Mouse (Mus musculus): ENCODE data around the gene 1700001K19Rik.
A peak's percentile ranks its signal among the peaks of the same experiment; 100 is the strongest.
"Not testable (repeated sequence)": the region's sequence is repeated elsewhere in the genome, so short reads cannot be mapped to it uniquely, and the experiment has no call there.

1700001K19Rik gene

DNA sequence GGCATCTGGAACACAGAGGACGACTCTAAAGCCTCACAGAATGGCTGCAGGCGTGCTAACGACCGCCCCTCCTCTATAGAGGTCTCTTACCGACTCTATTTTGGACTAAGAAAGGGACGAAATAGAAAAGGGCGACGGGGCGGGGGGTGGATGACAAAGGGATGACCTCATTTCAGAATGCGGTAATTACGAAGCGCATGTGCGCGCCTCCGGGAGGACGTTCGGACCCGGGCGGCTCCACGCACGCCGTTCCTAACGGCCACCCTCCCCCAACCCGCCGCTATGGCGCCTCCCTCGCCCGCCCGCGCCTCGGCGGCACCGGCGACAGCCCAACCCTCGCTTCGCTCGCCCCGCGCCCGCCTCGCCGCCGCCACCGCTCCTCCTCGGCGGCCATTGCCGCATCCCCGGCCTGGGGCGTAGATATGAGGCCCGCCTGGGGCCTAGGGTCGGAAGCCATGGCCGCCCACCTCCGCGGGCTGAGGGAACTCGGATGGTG lies 13.3 kb upstream of the 1700001K19Rik start:
- peak; percentile 59 for DNase-seq

DNA sequence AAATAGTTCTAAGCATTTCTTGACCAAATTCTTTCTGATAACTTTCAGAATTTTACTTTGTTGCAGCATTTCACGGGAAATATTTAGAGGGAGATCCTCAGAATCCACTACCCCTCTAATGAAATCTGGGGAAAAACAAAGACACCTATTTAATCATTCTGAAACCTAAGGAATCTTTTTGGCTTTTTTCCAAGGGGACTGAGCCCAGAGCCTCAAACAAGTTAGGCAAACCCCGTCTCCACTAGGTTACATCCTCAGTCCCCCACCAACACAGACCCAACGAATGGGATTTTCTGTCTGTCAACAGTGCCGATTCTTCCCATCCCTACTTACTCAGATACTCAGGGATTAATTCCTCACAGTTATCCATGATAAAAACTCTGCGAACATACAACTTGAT lies 11.0 kb upstream of the 1700001K19Rik start:
- DNase-seq = not testable (repeated sequence)

DNA sequence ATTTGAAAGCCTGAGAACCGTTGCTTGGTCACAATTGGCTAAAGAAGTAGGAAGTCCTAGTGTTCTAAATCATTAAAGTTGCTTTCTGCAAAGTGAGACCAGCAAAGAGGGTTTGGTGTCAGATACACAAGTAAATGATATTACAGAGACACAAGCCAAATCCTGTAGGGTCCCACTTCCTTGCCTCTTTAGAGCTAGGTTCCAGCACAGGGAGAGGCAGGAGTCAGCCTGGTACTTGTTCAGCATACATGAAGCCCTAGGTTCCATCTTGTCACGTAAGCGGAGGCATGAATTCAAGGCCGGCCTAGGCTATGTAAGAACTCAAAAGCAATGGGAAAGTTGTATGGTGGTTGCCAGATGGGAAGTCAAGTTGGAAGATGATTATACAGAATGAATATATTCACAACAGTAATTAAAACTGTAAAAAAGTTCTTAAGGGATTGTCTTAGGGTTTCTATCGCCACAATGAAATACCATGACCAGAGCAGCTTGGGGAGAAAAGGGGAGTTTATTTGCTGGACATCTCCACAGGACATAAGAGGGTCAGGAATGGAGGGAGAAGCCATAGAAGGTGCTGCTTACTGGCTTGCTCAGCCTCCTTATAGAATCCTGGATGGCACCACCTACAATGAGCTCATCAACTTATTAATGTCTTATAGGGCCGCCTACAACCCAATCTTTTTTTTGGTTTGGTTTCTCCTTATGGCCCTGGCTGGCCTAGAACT lies 7.7 kb upstream of the 1700001K19Rik start:
- DNase-seq = no peak

DNA sequence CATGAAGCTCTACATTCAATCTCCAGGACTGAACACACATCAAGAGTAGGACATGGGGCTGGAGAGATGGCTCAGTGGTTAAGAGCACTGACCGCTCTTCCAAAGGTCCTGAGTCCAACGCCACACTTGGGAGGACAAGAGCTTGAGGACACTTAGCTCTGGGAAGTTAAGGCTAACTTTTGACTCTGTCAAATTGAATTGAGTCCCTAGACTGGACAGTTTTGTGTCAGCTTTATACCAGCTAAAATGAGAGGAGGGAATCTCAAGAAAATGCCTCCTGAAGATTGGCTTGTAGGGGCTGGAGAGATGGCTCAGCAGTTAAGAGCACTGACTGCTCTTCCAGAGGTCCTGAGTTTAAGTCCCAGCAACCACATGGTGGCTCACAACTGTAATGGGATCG lies 6.5 kb upstream of the 1700001K19Rik start:
- not testable (repeated sequence) for DNase-seq

DNA sequence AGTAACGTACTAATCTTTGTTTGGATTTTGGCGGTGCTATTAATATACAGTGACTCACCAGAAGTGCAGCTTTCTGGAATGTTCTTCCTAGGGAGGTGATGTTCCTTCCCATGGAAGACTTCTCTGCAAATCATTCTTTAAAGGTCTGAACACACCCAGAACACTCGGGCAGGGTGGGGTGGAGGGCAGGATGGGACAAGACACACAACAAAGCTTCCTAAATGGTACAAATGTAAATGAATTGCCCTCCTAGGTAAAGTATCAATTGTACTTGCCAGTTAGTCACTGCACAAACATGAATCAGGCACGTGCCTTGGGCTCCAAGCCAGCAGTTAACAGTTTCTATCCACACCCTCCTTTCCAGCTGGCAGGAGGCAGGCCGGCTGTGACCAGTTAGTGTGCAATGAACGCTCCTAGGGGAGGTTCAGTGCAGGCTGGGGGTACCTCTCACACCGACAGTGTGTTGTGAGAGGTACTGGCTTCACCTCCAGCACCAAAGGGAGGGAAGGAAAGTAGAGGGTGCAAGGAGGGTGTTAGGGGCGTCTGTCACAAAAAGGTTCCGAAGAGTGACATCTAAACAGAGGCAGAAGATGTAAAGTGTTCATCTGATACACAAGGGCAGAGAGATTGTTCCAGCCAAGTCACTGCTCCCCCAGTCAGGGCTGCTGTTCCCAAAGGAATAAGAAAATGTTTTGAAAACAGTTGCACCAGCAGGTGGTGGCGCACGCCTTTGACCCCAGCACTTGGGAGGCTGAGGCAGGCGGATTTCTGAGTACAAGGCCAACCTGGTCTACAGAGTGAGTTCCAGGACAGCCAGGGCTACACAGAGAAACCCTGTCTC lies 5.7 kb upstream of the 1700001K19Rik start:
- DNase-seq = peak; percentile 85

DNA sequence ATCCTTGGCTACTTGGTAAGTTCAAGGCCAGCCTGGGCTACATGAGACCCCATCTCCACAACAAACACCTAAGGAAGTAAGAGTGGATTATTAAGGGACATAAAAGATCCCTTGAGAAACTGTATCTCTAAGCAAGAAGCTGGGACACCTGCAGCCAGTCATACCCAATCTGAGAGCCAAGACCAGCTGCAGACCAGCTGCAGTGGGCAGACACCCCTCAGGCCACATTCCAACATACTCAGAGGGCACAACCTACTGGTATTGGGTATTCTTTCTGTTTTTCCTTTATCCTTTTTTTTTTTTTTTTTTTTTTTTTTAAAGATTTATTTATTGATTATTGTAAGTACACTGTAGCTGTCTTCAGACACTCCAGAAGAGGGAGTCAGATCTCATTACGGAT lies 1.2 kb upstream of the 1700001K19Rik start:
- DNase-seq = no peak

DNA sequence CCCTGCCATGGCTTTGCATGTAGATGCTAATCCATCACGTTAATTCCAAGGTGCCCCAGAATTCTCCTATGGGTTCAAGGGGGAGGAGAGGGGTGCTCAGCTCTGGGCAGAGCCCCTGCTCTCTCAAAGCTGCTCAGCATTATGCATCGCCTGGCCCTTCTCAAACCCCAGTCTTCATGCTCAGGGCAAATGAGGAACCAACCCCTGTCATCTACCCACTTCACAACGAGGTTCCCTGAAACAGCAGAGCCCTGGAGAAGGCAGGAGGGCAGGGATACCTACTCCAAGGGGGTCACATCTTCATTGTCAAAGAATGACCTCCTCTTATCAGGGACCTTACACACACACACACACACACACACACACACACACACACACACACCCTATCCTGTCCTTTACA lies 541 bp downstream of the 1700001K19Rik start:
- no peak for DNase-seq

DNA sequence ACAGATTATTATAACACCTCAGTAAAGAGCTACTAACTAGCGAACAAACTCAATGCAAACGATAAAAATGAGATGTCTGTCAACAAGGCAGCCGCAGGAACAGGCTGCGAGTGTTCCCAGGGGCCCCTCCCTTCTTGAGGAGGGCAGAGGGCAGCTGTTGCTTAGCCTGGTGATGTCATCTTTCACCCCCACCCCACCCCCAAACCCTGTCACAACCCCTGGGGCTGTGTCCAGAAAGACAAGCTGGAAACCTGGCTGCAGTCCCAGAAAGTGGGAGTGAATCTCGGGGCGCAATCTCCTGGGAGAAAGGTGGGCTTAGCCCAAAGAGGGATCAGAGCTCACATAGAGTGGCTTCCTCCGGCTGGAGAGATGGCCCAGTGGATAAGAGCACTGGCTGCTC lies 1.2 kb downstream of the 1700001K19Rik start:
- no peak for DNase-seq

DNA sequence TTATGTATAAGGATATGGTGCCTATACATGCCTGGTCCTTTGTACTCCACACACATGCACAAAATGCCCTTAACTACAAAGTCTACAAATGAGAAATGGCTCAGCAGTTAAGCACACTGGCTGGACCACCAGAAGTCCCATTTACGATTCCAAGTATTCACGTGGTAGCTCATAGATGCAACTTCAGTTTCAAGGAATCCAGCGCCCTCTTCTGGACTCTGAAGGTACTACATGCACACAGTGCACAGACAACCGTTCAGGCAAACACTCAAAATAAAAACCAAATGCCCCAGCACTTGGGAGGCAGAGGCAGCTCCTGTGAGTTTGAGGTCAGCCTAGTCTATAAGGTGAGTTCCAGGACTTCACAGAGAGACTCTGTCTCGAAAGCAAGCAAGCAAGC lies 8.2 kb downstream of the 1700001K19Rik start:
- no peak for DNase-seq

DNA sequence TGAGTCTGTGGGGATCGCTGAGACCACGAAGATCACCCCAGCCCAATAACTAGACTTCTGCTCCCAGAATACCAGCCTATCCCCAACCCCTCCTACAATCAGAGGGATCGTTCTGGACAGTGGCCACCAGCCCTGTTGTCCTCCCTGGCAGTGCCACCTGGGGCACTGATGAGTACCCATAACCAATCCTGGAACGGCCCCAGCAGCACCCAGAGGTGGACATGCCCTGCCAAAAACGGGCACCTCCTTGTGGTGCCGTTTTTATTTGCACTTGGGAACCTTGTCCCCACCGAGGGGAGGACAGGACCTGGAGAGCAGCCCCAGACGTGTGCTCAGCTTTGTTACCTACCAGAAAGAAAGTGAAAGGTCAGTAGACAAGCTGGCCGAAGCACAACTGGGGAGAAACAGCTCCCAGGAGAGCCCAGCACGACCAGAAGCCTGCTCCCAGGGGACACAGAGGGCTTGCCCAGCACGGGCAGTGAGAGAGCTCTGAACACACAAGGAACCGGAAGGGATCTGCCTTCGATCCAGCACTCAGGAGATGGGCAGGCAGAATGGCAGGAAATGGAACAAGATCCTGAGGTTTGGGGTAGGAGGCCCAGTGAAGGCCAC lies 14.8 kb downstream of the 1700001K19Rik start:
- peak; percentile 24 for DNase-seq

DNA sequence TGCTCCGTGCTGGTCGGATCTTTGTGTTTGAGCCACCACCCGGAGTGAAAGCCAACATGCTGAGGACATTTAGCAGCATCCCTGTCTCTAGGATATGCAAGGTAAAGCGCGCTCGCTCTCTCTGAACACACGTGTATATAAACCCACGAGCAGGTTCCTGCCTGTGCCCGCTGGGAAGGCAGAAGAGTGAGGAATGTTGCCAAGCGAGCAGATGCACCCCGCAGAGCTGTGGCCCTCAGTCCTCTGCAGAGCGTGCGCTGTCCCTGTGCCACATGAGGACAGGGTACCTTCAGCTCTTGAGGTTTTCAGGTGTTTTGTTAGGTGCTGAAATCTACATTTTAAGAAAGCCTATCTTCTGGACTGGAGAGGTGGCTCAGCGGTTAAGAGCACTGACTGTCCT lies 20.7 kb downstream of the 1700001K19Rik start:
- no peak for DNase-seq

DNA sequence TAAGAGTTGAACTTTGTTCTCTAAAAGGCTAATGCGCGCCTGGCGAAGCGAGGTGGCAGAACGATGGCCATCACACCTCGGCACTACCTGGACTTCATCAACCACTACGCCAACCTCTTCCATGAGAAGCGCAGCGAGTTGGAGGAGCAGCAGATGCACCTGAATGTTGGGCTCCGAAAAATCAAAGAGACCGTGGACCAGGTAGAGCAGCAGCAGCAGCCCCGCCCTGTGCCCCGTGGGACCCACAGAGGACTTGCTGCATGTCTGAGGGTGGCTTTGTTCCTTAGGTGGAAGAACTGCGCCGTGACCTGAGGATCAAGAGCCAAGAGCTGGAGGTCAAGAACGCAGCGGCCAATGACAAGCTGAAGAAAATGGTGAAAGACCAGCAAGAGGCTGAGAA lies 31.0 kb downstream of the 1700001K19Rik start:
- DNase-seq = no peak

DNA sequence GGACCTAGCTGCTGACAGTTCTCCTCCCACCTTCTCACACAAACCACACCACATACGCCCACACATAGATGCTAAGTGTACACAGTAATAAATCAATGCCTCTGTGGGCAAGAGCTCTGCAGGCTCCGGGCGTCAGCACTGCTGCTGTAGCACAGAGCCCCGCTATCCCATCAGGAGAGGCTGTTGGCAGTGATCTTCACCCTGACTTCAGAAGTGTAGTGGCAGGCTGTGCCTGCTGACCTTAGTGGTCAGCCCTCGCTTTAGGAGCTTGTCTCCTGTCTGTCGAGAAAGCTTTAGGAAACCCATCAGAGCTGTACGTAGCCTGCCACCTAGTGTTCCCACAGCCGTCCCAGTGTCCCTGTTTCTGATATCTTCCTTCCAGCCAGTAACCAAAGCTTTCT lies 32.2 kb downstream of the 1700001K19Rik start:
- DNase-seq = no peak

DNA sequence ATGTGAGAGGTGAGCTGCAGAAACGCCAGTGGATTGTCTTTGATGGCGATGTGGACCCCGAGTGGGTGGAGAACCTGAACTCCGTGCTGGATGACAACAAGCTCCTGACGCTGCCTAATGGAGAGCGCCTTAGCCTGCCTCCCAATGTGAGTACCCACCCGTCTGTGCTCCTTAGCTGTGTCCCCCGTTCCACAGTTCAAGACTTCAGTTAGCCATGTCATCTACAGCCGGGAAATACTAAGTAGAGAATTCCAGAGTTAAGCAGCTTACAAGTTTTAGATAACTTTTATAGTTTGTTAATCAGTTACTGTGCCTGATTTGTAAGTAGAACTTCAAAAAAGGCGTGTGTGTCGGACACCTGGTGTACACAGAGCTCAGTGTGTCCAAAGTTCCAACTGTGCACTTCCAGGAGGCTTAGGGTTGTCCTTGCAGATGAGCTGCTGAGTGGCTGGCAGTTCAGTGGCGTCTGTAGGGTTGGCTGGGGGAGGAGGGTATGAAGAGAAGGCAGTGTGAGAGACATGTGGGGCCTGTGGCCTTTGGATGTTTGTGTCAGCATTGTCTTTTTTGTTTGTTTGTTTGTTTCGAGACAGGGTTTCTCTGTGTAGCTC lies 44.8 kb downstream of the 1700001K19Rik start:
- no peak for DNase-seq

DNA sequence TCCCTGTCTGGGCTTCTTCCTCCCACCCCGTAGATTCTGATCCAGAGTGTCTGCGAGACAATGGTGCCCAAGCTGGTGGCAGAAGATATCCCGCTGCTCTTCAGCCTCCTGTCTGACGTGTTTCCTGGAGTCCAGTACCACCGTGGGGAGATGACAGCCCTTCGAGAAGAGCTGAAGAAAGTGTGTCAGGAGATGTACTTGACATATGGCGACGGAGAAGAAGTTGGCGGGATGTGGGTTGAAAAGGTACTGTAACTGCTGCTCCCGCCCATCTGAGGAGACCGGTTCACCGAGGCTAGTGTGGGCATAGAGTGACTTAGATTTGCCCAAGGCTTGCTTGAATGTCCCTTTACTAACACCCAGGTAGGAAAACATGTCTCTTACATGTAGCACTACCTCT lies 46.1 kb downstream of the 1700001K19Rik start:
- no peak for DNase-seq

DNA sequence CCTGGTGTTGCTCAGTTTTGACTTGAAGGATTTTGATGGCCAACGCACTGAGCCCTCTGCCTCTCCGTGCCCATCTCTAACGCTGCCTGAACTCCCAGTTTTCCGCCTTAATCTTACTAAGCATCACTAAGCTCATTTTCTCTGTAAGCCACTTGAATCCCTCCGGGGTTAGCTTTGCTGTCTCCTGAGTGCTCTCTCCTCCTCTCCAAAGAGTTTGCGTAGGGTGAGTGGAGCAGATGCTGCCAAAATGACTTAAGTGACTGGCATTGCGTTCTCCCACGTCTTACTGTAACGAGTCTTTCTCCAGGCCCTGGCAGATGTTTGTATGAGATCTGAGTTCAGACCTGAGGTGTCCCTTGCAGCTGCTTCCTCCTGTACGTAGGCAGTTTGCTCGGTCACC lies 52.4 kb downstream of the 1700001K19Rik start:
- DNase-seq = no peak
